Mouse (Mus musculus): ENCODE data around the gene Lrch4. TPM values are rescaled to one million over a fixed set of nuclear protein-coding genes. Genes with fewer than 3 reads are reported as not detected.

Gene Lrch4
- 10 to 100 TPM; 14.3 to 16.6 TPM for polyA plus RNA-seq (2012; fragmentation: generic; extraction: Trizol)

GRCm38 (mm10) chr5:137628498-137629305 is at the start of gene Lrch4, which contains the start of the genes Fbxo24 and Gm20605:
TSS of gene Lrch4 (plus strand) at chr5:137629121.
TSS of gene Fbxo24 (minus strand) at chr5:137629002.
TSS of gene Gm20605 (plus strand) at chr5:137629175.

GRCm38 (mm10) chr5:137600619-137601364 is 28.1 kb upstream of the Lrch4 start, which contains the start of gene Mospd3:
TSS of gene Mospd3 (minus strand) at chr5:137601058.

GRCm38 (mm10) chr5:137613550-137613949 is 15.4 kb upstream of the Lrch4 start, which contains the start of gene Pcolce:
TSS of gene Pcolce (minus strand) at chr5:137613784.

GRCm38 (mm10) chr5:137641054-137641453 is 12.1 kb downstream of the Lrch4 start, which contains the start of gene Sap25:
TSS of gene Sap25 (plus strand) at chr5:137641334.

GRCm38 (mm10) chr5:137645652-137646091 is 16.8 kb downstream of the Lrch4 start, which contains the start of gene Irs3:
TSS of gene Irs3 (minus strand) at chr5:137645714.

GRCm38 (mm10) chr5:137684294-137685123 is 55.6 kb downstream of the Lrch4 start, which contains the start of gene Agfg2:
TSS of gene Agfg2 (minus strand) at chr5:137684726.

Other genes starting within 250 kb of the Lrch4 start
- gene Zan, start 152.1 kb upstream of the Lrch4 start, polyA plus RNA-seq (2012; fragmentation: generic; extraction: Trizol) = under 1 TPM; 0.06 to 0.25 TPM
- 10 to 100 TPM; 44.2 to 57.6 TPM for gene Pop7, start 126.6 kb upstream of the Lrch4 start, polyA plus RNA-seq (2012; fragmentation: generic; extraction: Trizol)
- 10 to 100 TPM in 1 of 2 experiments, 1 to 10 TPM in 1; 2.8 to 14.6 TPM for gene Gigyf1, start 110.6 kb upstream of the Lrch4 start, polyA plus RNA-seq (2012; fragmentation: generic; extraction: Trizol)
- not detected for gene Epo, start 95.9 kb upstream of the Lrch4 start, polyA plus RNA-seq (2012; fragmentation: generic; extraction: Trizol)
- 100 to 1,000 TPM; 814 to 936 TPM for gene Gnb2, start 95.6 kb upstream of the Lrch4 start, polyA plus RNA-seq (2012; fragmentation: generic; extraction: Trizol)
- not detected for gene Actl6b, start 75.6 kb upstream of the Lrch4 start, polyA plus RNA-seq (2012; fragmentation: generic; extraction: Trizol)
- under 1 TPM in 1 of 2 experiments, not detected in 1; 0.06 TPM for gene Tfr2, start 59.3 kb upstream of the Lrch4 start, polyA plus RNA-seq (2012; fragmentation: generic; extraction: Trizol)
- gene Mospd3, start 28.1 kb upstream of the Lrch4 start, polyA plus RNA-seq (2012; fragmentation: generic; extraction: Trizol) = 100 to 1,000 TPM in 1 of 2 experiments, 10 to 100 TPM in 1; 60.1 to 124 TPM
- gene Pcolce, start 15.3 kb upstream of the Lrch4 start, polyA plus RNA-seq (2012; fragmentation: generic; extraction: Trizol) = 1,000 to 10,000 TPM; 1,118 to 1,655 TPM
- under 1 TPM; 0.23 to 0.85 TPM for gene Fbxo24, start 119 bp upstream of the Lrch4 start, polyA plus RNA-seq (2012; fragmentation: generic; extraction: Trizol)
- 1 to 10 TPM; 1.4 to 6.0 TPM for gene Gm20605, start 54 bp downstream of the Lrch4 start, polyA plus RNA-seq (2012; fragmentation: generic; extraction: Trizol)
- 1 to 10 TPM; 1.8 to 9.1 TPM for gene Sap25, start 12.2 kb downstream of the Lrch4 start, polyA plus RNA-seq (2012; fragmentation: generic; extraction: Trizol)
- gene Irs3, start 16.6 kb downstream of the Lrch4 start, polyA plus RNA-seq (2012; fragmentation: generic; extraction: Trizol) = under 1 TPM; 0.02 to 0.06 TPM
- 10 to 100 TPM in 1 of 2 experiments, 1 to 10 TPM in 1; 6.6 to 11.1 TPM for gene Agfg2, start 55.6 kb downstream of the Lrch4 start, polyA plus RNA-seq (2012; fragmentation: generic; extraction: Trizol)
- 1 to 10 TPM; 1.7 to 6.6 TPM for gene Nyap1, start 112.5 kb downstream of the Lrch4 start, polyA plus RNA-seq (2012; fragmentation: generic; extraction: Trizol)
- gene Tsc22d4, start 116.6 kb downstream of the Lrch4 start, polyA plus RNA-seq (2012; fragmentation: generic; extraction: Trizol) = 10 to 100 TPM; 42.1 to 98.9 TPM
- gene Ppp1r35, start 149.7 kb downstream of the Lrch4 start, polyA plus RNA-seq (2012; fragmentation: generic; extraction: Trizol) = 10 to 100 TPM; 32.9 to 38.5 TPM
- 10 to 100 TPM; 34.7 to 57.8 TPM for gene Mepce, start 158.5 kb downstream of the Lrch4 start, polyA plus RNA-seq (2012; fragmentation: generic; extraction: Trizol)
- 1 to 10 TPM in 1 of 2 experiments, under 1 TPM in 1; 0.36 to 7.1 TPM for gene Zcwpw1, start 158.7 kb downstream of the Lrch4 start, polyA plus RNA-seq (2012; fragmentation: generic; extraction: Trizol)
- gene Pilra, start 207.2 kb downstream of the Lrch4 start, polyA plus RNA-seq (2012; fragmentation: generic; extraction: Trizol) = not detected
- under 1 TPM in 1 of 2 experiments, not detected in 1; 0.15 TPM for gene Pilrb1, start 229.0 kb downstream of the Lrch4 start, polyA plus RNA-seq (2012; fragmentation: generic; extraction: Trizol)
- under 1 TPM in 1 of 2 experiments, not detected in 1; 0.04 TPM for gene Pilrb2, start 242.7 kb downstream of the Lrch4 start, polyA plus RNA-seq (2012; fragmentation: generic; extraction: Trizol)